Mouse (Mus musculus) gastrocnemius, postnatal 4 days (tissue): ENCODE data around the gene Kera. TPM values are rescaled to one million over a fixed set of nuclear protein-coding genes. Genes with fewer than 3 reads are reported as not detected.

Source experiments
- total RNA-seq, 2 experiments: library from RNA; stranded (reverse); gene quantifications; 2 replicates each; pipeline ENCODE4 v1.2.3; 2021

Kera gene
- total RNA-seq, 2 experiments from 2014 or later = 39.1 to 70.1 TPM

Other genes starting within 250 kb of the Kera start
- gene Dcn, start 127.3 kb upstream of the Kera start, total RNA-seq = 100 to 1,000 TPM; 637 to 757 TPM
- gene Lum, start 41.8 kb upstream of the Kera start, total RNA-seq = 100 to 1,000 TPM in 1 of 2 experiments, 10 to 100 TPM in 1; 92.8 to 118 TPM
- under 1 TPM; 0.47 to 0.60 TPM for gene Epyc, start 37.2 kb downstream of the Kera start, total RNA-seq
- gene Ccer1, start 86.2 kb downstream of the Kera start, total RNA-seq = not detected
- not detected for gene C030005K15Rik, start 119.9 kb downstream of the Kera start, total RNA-seq